Mouse (Mus musculus) small intestine, adult 2 months (tissue): ENCODE results near the gene Gpc6. TPM values are rescaled to one million over a fixed set of nuclear protein-coding genes. Genes with fewer than 3 reads are reported as not detected.

Source experiments
- H3K27ac ChIP-seq: fragments of 200-500 bp; 2 replicates; pipeline ENCODE4 v1.5.1; 2012; ENCODE audit warnings: low read depth, low read length, control low read depth, inconsistent platforms; ENCODE audit not compliant: insufficient read depth
- H3K27me3 ChIP-seq: fragments of 200-500 bp; 2 replicates; pipeline ENCODE4 v1.6.1; 2012; ENCODE audit warnings: mild to moderate bottlenecking, moderate library complexity, low read length, inconsistent platforms; ENCODE audit not compliant: control insufficient read depth, insufficient read depth
- H3K36me3 ChIP-seq: fragments of 200-500 bp; 2 replicates; pipeline ENCODE4 v1.6.1; 2012; ENCODE audit warnings: mild to moderate bottlenecking, low read length, control low read depth, inconsistent platforms; ENCODE audit not compliant: control insufficient read depth, insufficient read depth
- H3K4me1 ChIP-seq: fragments of 200-500 bp; 2 replicates; pipeline ENCODE4 v1.6.1; 2012; ENCODE audit warnings: low read length, inconsistent platforms, mixed read lengths; ENCODE audit not compliant: control insufficient read depth, insufficient read depth, insufficient read length
- H3K4me3 ChIP-seq: fragments of 200-500 bp; 2 replicates; pipeline ENCODE4 v1.5.1; 2012; ENCODE audit warnings: low read depth, mild to moderate bottlenecking, control low read depth, inconsistent platforms, low read length, moderate library complexity
- CTCF ChIP-seq: fragments of 200-500 bp; IDR thresholded peaks from 2 replicates; pipeline ENCODE4 v1.5.1; 2012; ENCODE audit warnings: low read depth, mild to moderate bottlenecking, control low read depth, inconsistent platforms, low read length, moderate library complexity, mixed read lengths; ENCODE audit not compliant: insufficient replicate concordance, insufficient read length; ENCODE audit errors: extremely low read depth
- POLR2A ChIP-seq: fragments of 200-500 bp; IDR thresholded peaks from 2 replicates; pipeline ENCODE4 v1.6.1; 2012; ENCODE audit warnings: low read depth, mild to moderate bottlenecking, control low read depth, inconsistent platforms, low read length, moderate library complexity
- WGBS: fragments of 180-500 bp; shearing (Covaris S2); methylation state at CpG from one replicate; pipeline ENCODE4 v1.1.7; 2018; 5-methylcytosine and 5-hydroxymethylcytosine counted together
- polyA plus RNA-seq: library from polyadenylated mRNA; depleted of rRNA; stranded (reverse); fragments of >200 nt; gene quantifications from 2 replicates; pipeline ENCODE4 v1.2.3, GENCODE M21; 2012

Gene Gpc6
- polyA plus RNA-seq, 1 experiment: 0.81 TPM

GRCm38 (mm10) chr14:117391412-117391811, 466.3 kb downstream of the Gpc6 start:
- Histone ChIP-seq H3K4me3 (no peak overlapping the region), H3K36me3 (no peaks in the 10 kb centered on the region), H3K4me1 (no peaks in the 10 kb centered on the region), H3K27me3 (no peaks in the 10 kb centered on the region), H3K27ac (no peak overlapping the region)
- 41% methylated on average over 4 of the region's 4 CpGs for WGBS
- no peak for TF ChIP-seq CTCF
- no peak for TF ChIP-seq POLR2A

- no peak overlapping the region for H3K4me3 ChIP-seq
- WGBS: 69% methylated on average over 3 of the region's 3 CpGs
- H3K27me3 ChIP-seq: no peaks in the 10 kb centered on the region
- H3K27ac ChIP-seq: no peak overlapping the region
- TF ChIP-seq CTCF: no peak
- no peak for TF ChIP-seq POLR2A
- H3K36me3 ChIP-seq: no peaks in the 10 kb centered on the region
- no peaks in the 10 kb centered on the region for H3K4me1 ChIP-seq
Measured at GRCm38 (mm10) chr14:117397165-117397564, 472.1 kb downstream of the Gpc6 start.

GRCm38 (mm10) chr14:117407824-117408524, 482.9 kb downstream of the Gpc6 start:
- no peak overlapping the region for H3K4me3 ChIP-seq
- H3K27me3 ChIP-seq: no peaks in the 10 kb centered on the region
- no peaks in the 10 kb centered on the region for H3K36me3 ChIP-seq
- TF ChIP-seq POLR2A: no peak
- no peak for TF ChIP-seq CTCF
- 71% methylated on average over 9 of the region's 9 CpGs for WGBS
- no peak overlapping the region for H3K27ac ChIP-seq
- no peaks in the 10 kb centered on the region for H3K4me1 ChIP-seq

GRCm38 (mm10) chr14:117408525-117408835, 483.4 kb downstream of the Gpc6 start:
- WGBS: 83% methylated on average over 3 of the region's 3 CpGs
- Histone ChIP-seq H3K36me3 (no peaks in the 10 kb centered on the region), H3K27ac (no peak overlapping the region), H3K4me1 (no peaks in the 10 kb centered on the region), H3K27me3 (no peaks in the 10 kb centered on the region), H3K4me3 (no peak overlapping the region)
- TF ChIP-seq CTCF (no peak), POLR2A (no peak)

GRCm38 (mm10) chr14:117409778-117410177, 484.7 kb downstream of the Gpc6 start:
- no peaks in the 10 kb centered on the region for H3K27me3 ChIP-seq
- H3K27ac ChIP-seq: no peak overlapping the region
- H3K36me3 ChIP-seq: no peaks in the 10 kb centered on the region
- TF ChIP-seq CTCF (no peak), POLR2A (no peak)
- H3K4me1 ChIP-seq: no peaks in the 10 kb centered on the region
- WGBS: 90% methylated on average over 2 of the region's 2 CpGs
- no peak overlapping the region for H3K4me3 ChIP-seq

- TF ChIP-seq POLR2A (no peak), CTCF (no peak)
- WGBS: 92% methylated on average over 2 of the region's 2 CpGs
- Histone ChIP-seq H3K4me1 (no peaks in the 10 kb centered on the region), H3K27me3 (no peaks in the 10 kb centered on the region), H3K36me3 (no peaks in the 10 kb centered on the region), H3K27ac (no peak overlapping the region), H3K4me3 (no peak overlapping the region)
Measured at GRCm38 (mm10) chr14:117410511-117410910, 485.4 kb downstream of the Gpc6 start.

GRCm38 (mm10) chr14:117415045-117415444, 489.9 kb downstream of the Gpc6 start:
- Histone ChIP-seq H3K27ac (no peak overlapping the region), H3K36me3 (no peaks in the 10 kb centered on the region), H3K27me3 (no peaks in the 10 kb centered on the region), H3K4me3 (no peak overlapping the region), H3K4me1 (no peaks in the 10 kb centered on the region)
- TF ChIP-seq CTCF: no peak
- no peak for TF ChIP-seq POLR2A
